Mouse (Mus musculus) hindbrain, embryonic 14.5 days (tissue): ENCODE results near the gene Yme1l1. TPM values are rescaled to one million over a fixed set of nuclear protein-coding genes. Genes with fewer than 3 reads are reported as not detected.

Experiments used
- ATAC-seq: fragments of 200-750 bp; cut with Nextera tagmentation; 2 replicates; pipeline ENCODE4 v1.8.0; 2017; ENCODE audit warnings: moderate number of reproducible peaks, mild to moderate bottlenecking, moderate TSS enrichment, moderate library complexity; ENCODE audit not compliant: low FRiP score
- DNase-seq: peaks from one replicate; pipeline ENCODE4 v3.0.0-alpha.2; 2015; ENCODE audit warnings: low spot score
- H3K27ac ChIP-seq: fragments of 300-500 bp; sonication (generic); 2 replicates; pipeline ENCODE4 v1.5.1; 2014; ENCODE audit warnings: mild to moderate bottlenecking, moderate library complexity
- H3K27me3 ChIP-seq: fragments of 300-500 bp; sonication (generic); 2 replicates; pipeline ENCODE4 v1.6.1; 2014; ENCODE audit warnings: mild to moderate bottlenecking, low read length, mixed read lengths; ENCODE audit not compliant: control insufficient read depth, insufficient read depth
- H3K36me3 ChIP-seq: fragments of 300-500 bp; sonication (generic); replicated peaks from 2 replicates; pipeline ENCODE4 v1.6.1; 2014; ENCODE audit not compliant: control insufficient read depth, insufficient read depth
- H3K4me1 ChIP-seq: fragments of 300-500 bp; sonication (generic); replicated peaks from 2 replicates; pipeline ENCODE4 v1.6.1; 2014; ENCODE audit warnings: antibody characterized with exemption, low read length, mixed read lengths; ENCODE audit not compliant: control insufficient read depth, insufficient read depth
- H3K4me2 ChIP-seq: fragments of 300-500 bp; sonication (generic); replicated peaks from 2 replicates; pipeline ENCODE4 v1.6.1; 2014; ENCODE audit warnings: mild to moderate bottlenecking, moderate library complexity
- H3K4me3 ChIP-seq: fragments of 300-500 bp; sonication (generic); replicated peaks from 2 replicates; pipeline ENCODE4 v1.5.1; 2014; ENCODE audit warnings: mild to moderate bottlenecking, low read length
- H3K9ac ChIP-seq: fragments of 300-500 bp; sonication (generic); 2 replicates; pipeline ENCODE4 v1.6.1; 2014
- H3K9me3 ChIP-seq: fragments of 300-500 bp; sonication (generic); 2 replicates; pipeline ENCODE4 v1.6.1; 2016; ENCODE audit warnings: low read length; ENCODE audit not compliant: control insufficient read depth
- WGBS: fragments of 180-500 bp; shearing (Covaris S2); extraction: QIAGEN DNeasy Blood & Tissue Kit; methylation state at CpG from one replicate; pipeline ENCODE4 v1.1.7; 2014; 5-methylcytosine and 5-hydroxymethylcytosine counted together
- polyA plus RNA-seq: library from polyadenylated mRNA; unstranded; fragments of >200 nt; fragmentation: Nextera tagmentation; extraction: Ambion mirVana; gene quantifications from 2 replicates; pipeline ENCODE4 v1.2.1, GENCODE M21; 2014

Gene Yme1l1
- polyA plus RNA-seq, 1 experiment from 2014 or later, result 69.9 TPM

GRCm38 (mm10) chr2:23213661-23214060, 57.5 kb downstream of the Yme1l1 start:
- H3K9ac ChIP-seq, result no peak overlapping the region
- no peaks in the 10 kb centered on the region for H3K36me3 ChIP-seq
- no peaks in the 10 kb centered on the region for H3K9me3 ChIP-seq
- WGBS, result 82% methylated on average over 5 of the region's 5 CpGs
- H3K4me2 ChIP-seq, result no peak overlapping the region
- no peak for ATAC-seq
- no peaks in the 10 kb centered on the region for H3K27me3 ChIP-seq
- DNase-seq, result no peak
- no peaks in the 10 kb centered on the region for H3K4me1 ChIP-seq
- no peak overlapping the region for H3K27ac ChIP-seq
- H3K4me3 ChIP-seq, result no peak overlapping the region

DNA sequence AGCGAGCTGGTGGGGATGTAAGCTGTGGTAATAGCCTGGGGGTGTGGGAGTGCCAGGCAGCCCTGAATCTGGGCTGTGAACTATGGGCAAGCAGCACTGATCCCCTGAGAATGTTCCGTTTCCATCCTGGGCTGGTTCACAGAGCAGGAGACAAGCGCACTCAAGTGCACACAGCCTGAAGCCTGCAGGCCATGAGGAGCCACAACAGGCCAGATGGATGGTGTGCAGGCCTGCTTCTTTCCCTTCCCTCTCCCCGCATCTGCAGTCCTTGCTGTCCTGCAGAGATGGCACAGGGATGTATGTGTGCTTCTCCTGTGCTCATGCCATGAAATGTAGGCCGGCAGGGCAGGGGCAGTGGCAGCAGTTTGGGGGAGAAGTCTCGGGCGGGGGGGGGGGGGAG, 69.0 kb downstream of the Yme1l1 start:
- H3K4me2 ChIP-seq, result no peak overlapping the region
- ATAC-seq, result no peak
- no peak overlapping the region for H3K27ac ChIP-seq
- DNase-seq, result no peak
- WGBS, result 69% methylated on average over 6 of the region's 7 CpGs
- no peaks in the 10 kb centered on the region for H3K9me3 ChIP-seq
- no peaks in the 10 kb centered on the region for H3K36me3 ChIP-seq
- H3K27me3 ChIP-seq, result no peaks in the 10 kb centered on the region
- H3K4me1 ChIP-seq, result no peaks in the 10 kb centered on the region
- no peak overlapping the region for H3K9ac ChIP-seq
- no peak overlapping the region for H3K4me3 ChIP-seq

DNA sequence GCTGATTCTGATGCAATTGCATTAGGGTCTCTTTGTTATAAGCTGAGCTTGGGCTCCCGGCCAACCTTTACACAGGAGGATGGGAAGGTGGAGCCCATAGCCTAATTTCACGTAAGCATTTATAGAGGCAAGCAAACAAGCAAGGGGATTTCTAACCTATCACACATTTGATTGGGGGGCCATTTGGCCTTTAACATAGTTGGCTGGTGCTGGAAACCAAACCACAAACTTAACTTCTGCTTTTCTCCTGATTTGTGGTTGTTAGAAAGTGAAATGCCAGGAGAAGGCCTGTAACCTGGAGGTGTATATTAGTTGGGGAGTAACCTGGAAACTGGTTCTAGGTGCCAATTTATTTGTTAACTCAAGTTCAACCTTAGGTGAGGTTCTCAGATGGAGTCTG, 72.3 kb downstream of the Yme1l1 start:
- Histone ChIP-seq H3K27me3 (no peaks in the 10 kb centered on the region), H3K4me2 (no peak overlapping the region), H3K4me1 (no peaks in the 10 kb centered on the region), H3K36me3 (no peaks in the 10 kb centered on the region), H3K9me3 (no peaks in the 10 kb centered on the region), H3K27ac (no peak overlapping the region), H3K4me3 (no peak overlapping the region), H3K9ac (no peak overlapping the region)
- WGBS, result 75% methylated on average over 2 of the region's 2 CpGs
- DNase-seq, result no peak
- no peak for ATAC-seq

DNA sequence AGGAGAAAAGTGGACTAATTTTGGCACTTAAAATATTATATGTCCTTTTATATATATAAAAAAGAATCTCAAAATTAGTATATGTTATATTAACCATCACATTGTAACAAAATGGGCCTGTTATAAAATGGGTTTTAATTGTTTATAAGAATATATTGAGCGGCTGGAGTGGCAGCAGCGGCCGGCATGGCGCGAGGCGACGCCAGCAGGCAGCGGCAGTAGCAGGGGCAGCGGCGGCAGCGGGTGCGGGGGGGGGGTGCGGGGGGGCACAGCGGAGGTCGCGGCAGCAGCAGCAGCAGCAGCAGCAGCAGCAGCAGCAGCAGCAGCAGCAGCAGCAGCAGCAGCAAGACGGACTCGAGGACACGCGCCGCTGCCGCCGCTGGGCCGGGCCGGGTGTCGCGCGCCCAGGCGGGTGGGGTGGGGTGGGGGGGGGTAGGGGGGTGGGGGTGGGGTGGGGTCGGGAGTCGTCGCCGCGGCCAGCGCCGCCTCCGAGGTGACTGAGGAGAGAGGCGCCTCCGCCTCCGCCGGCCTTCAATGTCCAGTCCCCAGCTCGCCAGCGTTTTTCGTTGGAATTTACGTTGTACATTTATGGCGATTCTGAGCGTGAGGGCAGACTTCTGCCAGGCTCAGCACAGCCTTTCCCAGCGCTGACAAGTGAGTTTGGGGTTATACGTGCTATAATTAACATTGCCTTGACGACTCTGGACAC, 78.0 kb downstream of the Yme1l1 start:
- Histone ChIP-seq H3K4me3 (peak overlapping the region; percentile 44), H3K36me3 (no peaks in the 10 kb centered on the region), H3K4me1 (no peaks in the 10 kb centered on the region), H3K9ac (peak overlapping the region; percentile 57), H3K27me3 (peaks cover 3% of the 10 kb centered on the region; the same call in 1 of the 2 replicates), H3K4me2 (peak overlapping the region; percentile 56), H3K9me3 (no peaks in the 10 kb centered on the region), H3K27ac (no peak overlapping the region)
- ATAC-seq, result peak; percentile 80
- WGBS, result under 1% methylated on average over 34 of the region's 50 CpGs
- peak; percentile 27 for DNase-seq

Other genes with a start within 250 kb of the Yme1l1 start
- gene Abi1, start 116.1 kb upstream of the Yme1l1 start, polyA plus RNA-seq, result 62.2 and 67.9 TPM in 2 replicates
- 64.1 and 67.2 TPM in 2 replicates for gene Acbd5, start 88.2 kb upstream of the Yme1l1 start, polyA plus RNA-seq
- gene Mastl, start 345 bp upstream of the Yme1l1 start, polyA plus RNA-seq, result 2.9 and 3.2 TPM in 2 replicates
- gene 4931423N10Rik, start 51.1 kb downstream of the Yme1l1 start, polyA plus RNA-seq, result 0.13 TPM in 1 of 2 replicates, not detected in the other
- gene Nxph2, start 164.9 kb downstream of the Yme1l1 start, polyA plus RNA-seq, result 7.1 and 7.8 TPM in 2 replicates